9 mouse cellular contexts compared by ENCODE assay signal in genomic region chr2:30902256-30902655, GRCm38 (mm10). TPM values are rescaled to one million over a fixed set of nuclear protein-coding genes. Genes with fewer than 3 reads are reported as not detected.
DNase-seq lines count a peak whose midpoint lies in the region; ATAC-seq and TF ChIP-seq lines count a peak whose summit lies in the region.
"Had no signal": no experiment of that assay in that cellular context is flagged by ENCODE, and none has a peak within 500 bp of the region (broad histone marks: within the 10 kb centered on the region; RNA-seq: fewer than 3 reads in every experiment).

No protein-coding gene starts in this region.

- DNase-seq in kidney, postnatal 10 days = no peak
- DNase-seq in hindbrain, embryonic 10.5 days (ENCODE audit: low spot score) = no peak
- no peak for DNase-seq in urinary bladder, adult 18-20 months (ENCODE audit: low spot score in 2 of 2)
- DNase-seq in urinary bladder, postnatal 10 days (ENCODE audit: low spot score) = no peak
- DNase-seq in left cerebral cortex, postnatal 14 days (ENCODE audit: low spot score in 2 of 2) = no peak
- DNase-seq: thymus, adult 18-20 months had no signal

- peak overlapping the region; percentile 36 for H3K4me3 ChIP-seq in kidney, embryonic 14.5 days (ENCODE audit: low read length)
- H3K4me3 ChIP-seq in cortical plate, adult 2 months (ENCODE audit: insufficient read depth, low read length) = peak overlapping the region; percentile 21; the same call in 1 of the 2 replicates
- H3K4me3 ChIP-seq in hindbrain, embryonic 10.5 days = peak overlapping the region; percentile 61
- H3K4me3 ChIP-seq in midbrain, embryonic 13.5 days (replicated peaks) = peak overlapping the region; percentile 35

- intact Hi-C loops in left cerebral cortex, postnatal 14 days (cut with DNase I) = no loop called here

- TF ChIP-seq CTCF in cortical plate, adult 2 months (IDR thresholded peaks at IDR 0.05; ENCODE audit: extremely low read depth, insufficient read depth, low read length) = no peak

- WGBS in kidney, embryonic 14.5 days = 20% methylated on average over 8 of the region's 8 CpGs
- WGBS in hindbrain, embryonic 10.5 days = 30% methylated on average over 8 of the region's 8 CpGs
- 45% methylated on average over 8 of the region's 8 CpGs for WGBS in midbrain, embryonic 13.5 days

- 0 out of 2 replicates have a peak, but pooled peaks have one; percentile 17 for ATAC-seq in kidney, embryonic 14.5 days (ENCODE audit: low FRiP score, low TSS enrichment)
- ATAC-seq in midbrain, embryonic 13.5 days = no peak

- no peaks in the 10 kb centered on the region for H3K27me3 ChIP-seq in kidney, embryonic 14.5 days (ENCODE audit: control insufficient read depth, insufficient read depth, low read length)
- peaks cover 35% of the 10 kb centered on the region for H3K27me3 ChIP-seq in hindbrain, embryonic 10.5 days (ENCODE audit: insufficient read depth, poor library complexity, severe bottlenecking)
- peaks cover 18% of the 10 kb centered on the region for H3K27me3 ChIP-seq in midbrain, embryonic 13.5 days

- H3K4me1 ChIP-seq in kidney, embryonic 14.5 days (ENCODE audit: control insufficient read depth, insufficient read depth, low read length) = peaks cover 20% of the 10 kb centered on the region
- no peaks in the 10 kb centered on the region for H3K4me1 ChIP-seq in cortical plate, adult 2 months (ENCODE audit: control insufficient read depth, insufficient read depth, low read length)
- H3K4me1 ChIP-seq in hindbrain, embryonic 10.5 days (replicated peaks) = peaks cover 51% of the 10 kb centered on the region
- peaks cover 14% of the 10 kb centered on the region for H3K4me1 ChIP-seq in midbrain, embryonic 13.5 days (replicated peaks)

- peak overlapping the region; percentile 53 for H3K4me2 ChIP-seq in kidney, embryonic 14.5 days (replicated peaks; ENCODE audit: low read depth, low read length)
- H3K4me2 ChIP-seq in midbrain, embryonic 13.5 days (replicated peaks) = peak overlapping the region; percentile 63

- TF ChIP-seq POLR2A in cortical plate, adult 2 months (IDR thresholded peaks at IDR 0.05; ENCODE audit: extremely low read depth, insufficient read depth, low read length) = no peak

- H3K9me3 ChIP-seq in kidney, embryonic 14.5 days (ENCODE audit: control insufficient read depth, low read length) = no peaks in the 10 kb centered on the region
- H3K9me3 ChIP-seq in hindbrain, embryonic 10.5 days = no peaks in the 10 kb centered on the region
- no peaks in the 10 kb centered on the region for H3K9me3 ChIP-seq in midbrain, embryonic 13.5 days

- no peak overlapping the region for H3K27ac ChIP-seq in kidney, embryonic 14.5 days (ENCODE audit: low read depth, low read length)
- H3K27ac ChIP-seq in cortical plate, adult 2 months (ENCODE audit: insufficient read depth, low read length) = no peak overlapping the region
- peak overlapping the region; percentile 81 for H3K27ac ChIP-seq in hindbrain, embryonic 10.5 days
- no peak overlapping the region for H3K27ac ChIP-seq in midbrain, embryonic 13.5 days

- no peaks in the 10 kb centered on the region for H3K36me3 ChIP-seq in kidney, embryonic 14.5 days (ENCODE audit: control insufficient read depth, insufficient read depth, low read length)
- no peaks in the 10 kb centered on the region for H3K36me3 ChIP-seq in hindbrain, embryonic 10.5 days
- no peaks in the 10 kb centered on the region for H3K36me3 ChIP-seq in midbrain, embryonic 13.5 days

- H3K9ac ChIP-seq in kidney, embryonic 14.5 days (ENCODE audit: low read depth, low read length) = peak overlapping the region; percentile 52; the same call in 1 of the 2 replicates
- 0 out of 2 replicates have a peak overlapping the region, but pooled peaks have one; percentile 54 for H3K9ac ChIP-seq in midbrain, embryonic 13.5 days (replicated peaks)

RNA-seq across cellular contexts. Expression of gene Ptges, which starts 27.4 kb away (rescaled TPM):
- 6.1 and 7.2 TPM in 2 replicates for polyA plus RNA-seq in kidney, embryonic 14.5 days (2014; fragmentation: Nextera tagmentation; extraction: Ambion mirVana)
- polyA plus RNA-seq in cortical plate, adult 2 months (2012; rRNA removed) = 6.3 and 7.2 TPM in 2 replicates
- polyA plus RNA-seq in hindbrain, embryonic 10.5 days (2016; fragmentation: Nextera tagmentation; extraction: Ambion mirVana) = 10.8 and 13.3 TPM in 2 replicates
- polyA plus RNA-seq in midbrain, embryonic 13.5 days (2015; fragmentation: Nextera tagmentation; extraction: Ambion mirVana) = 2.5 and 2.9 TPM in 2 replicates
- 1 to 10 TPM; 3.8 to 4.9 TPM for total RNA-seq in left cerebral cortex, postnatal 14 days (2021)

RNA-seq across cellular contexts. Expression of gene Tor1b, which starts 50.5 kb away (rescaled TPM):
- polyA plus RNA-seq in kidney, embryonic 14.5 days (2014; fragmentation: Nextera tagmentation; extraction: Ambion mirVana) = 31.0 and 39.3 TPM in 2 replicates
- polyA plus RNA-seq in cortical plate, adult 2 months (2012; rRNA removed) = 35.9 and 39.1 TPM in 2 replicates
- 19.1 and 23.8 TPM in 2 replicates for polyA plus RNA-seq in hindbrain, embryonic 10.5 days (2016; fragmentation: Nextera tagmentation; extraction: Ambion mirVana)
- 18.3 and 20.5 TPM in 2 replicates for polyA plus RNA-seq in midbrain, embryonic 13.5 days (2015; fragmentation: Nextera tagmentation; extraction: Ambion mirVana)
- 10 to 100 TPM; 31.6 to 34.6 TPM for total RNA-seq in left cerebral cortex, postnatal 14 days (2021)
